Mouse (Mus musculus): ENCODE results near the gene A4galt. TPM values are rescaled to one million over a fixed set of nuclear protein-coding genes. Genes with fewer than 3 reads are reported as not detected.

The A4galt gene
- total and polyA plus RNA-seq, 3 experiments, result 11.2 to 23.6 (median 15.9) TPM

DNA sequence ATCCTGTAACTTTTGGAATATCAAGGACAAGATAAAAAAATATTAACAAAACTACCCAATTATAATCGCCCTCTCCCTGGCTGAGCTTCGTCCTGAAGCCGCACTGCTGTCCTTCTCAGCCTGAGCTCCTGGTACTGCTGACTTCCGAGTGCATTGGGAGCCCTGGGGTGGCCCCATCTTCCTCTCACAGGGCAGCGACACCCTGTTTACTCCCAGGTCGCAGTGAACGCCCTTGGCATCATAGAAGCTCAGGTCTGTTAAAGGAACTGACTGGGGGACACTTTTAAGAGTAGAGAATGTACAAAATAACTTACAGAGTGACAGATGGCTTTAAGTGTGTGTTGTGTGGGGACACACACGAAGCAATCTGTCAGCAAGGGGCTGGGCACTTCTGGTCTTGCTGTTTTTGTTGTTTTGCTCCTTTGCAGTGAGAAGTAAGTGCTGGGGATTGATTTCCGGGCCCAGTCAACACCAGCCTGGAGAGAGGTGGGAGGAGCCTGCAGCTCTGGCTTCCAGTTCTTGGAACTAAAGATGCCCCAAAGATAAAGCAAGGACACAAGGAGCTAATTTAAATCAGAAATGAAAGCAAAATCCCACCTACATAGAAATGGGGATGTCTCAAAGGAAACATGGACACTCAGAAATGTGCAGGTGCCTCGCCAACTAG lies 48.5 kb upstream of the A4galt start:
- no peak overlapping the region for H3K4me2 ChIP-seq (ENCODE audit: insufficient read depth, low read depth, poor library complexity, severe bottlenecking)

DNA sequence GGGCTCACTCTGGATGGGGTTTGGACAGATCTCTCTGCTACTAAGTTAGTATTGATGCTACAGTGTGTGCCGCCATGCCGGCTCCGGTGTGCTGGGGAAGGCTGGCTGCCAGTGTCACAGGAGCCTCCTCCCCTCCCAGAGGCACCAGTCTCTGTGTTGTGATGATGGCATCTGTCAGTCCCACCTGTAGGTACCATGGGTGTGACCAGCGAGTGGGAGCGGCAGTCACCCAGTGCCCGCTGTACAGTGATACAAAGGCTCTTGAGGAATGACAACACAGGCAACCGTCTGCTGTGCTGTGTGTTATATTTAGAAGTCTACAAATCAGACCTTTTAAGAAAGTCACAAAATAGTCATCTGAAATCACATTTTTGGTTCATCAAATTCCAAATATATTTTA lies 47.9 kb upstream of the A4galt start:
- no peaks in the 10 kb centered on the region for H3K27me3 ChIP-seq (replicated peaks)
- H3K4me1 ChIP-seq (ENCODE audit: control insufficient read depth in 1 of 2, insufficient read depth in 2 of 2), result peaks cover 27 to 60% of the 10 kb centered on the region in 2 experiments
- H3K4me3 ChIP-seq (replicated peaks in 1 of 3; ENCODE audit: low read depth in 2 of 3, low read length in 2 of 3, poor library complexity in 1 of 3), result no peak overlapping the region
- in situ Hi-C loops (cut with MboI; ENCODE audit: low pct_ligation_motif_present, low pct_unique_long_range_greater_than_20kb, low sequenced_read_pairs), result loop anchor here (5.0 kb wide), 1 partner anchor 47 kb away; the partner anchor contains the start of gene A4galt
- H3K9ac ChIP-seq (ENCODE audit: insufficient read depth, low read depth), result no peak overlapping the region
- no peak for DNase-seq (ENCODE audit: extremely low read depth)
- H3K4me2 ChIP-seq (ENCODE audit: insufficient read depth, low read depth, poor library complexity, severe bottlenecking), result no peak overlapping the region
- no peak overlapping the region for H3K27ac ChIP-seq (ENCODE audit: insufficient read depth, low read depth)
- no peaks in the 10 kb centered on the region for H3K79me2 ChIP-seq (replicated peaks; ENCODE audit: control insufficient read depth, extremely low read depth, insufficient read depth, poor library complexity, severe bottlenecking)
- no peak for TF ChIP-seq ZKSCAN1 (IDR thresholded peaks at IDR 0.05; ENCODE audit: borderline replicate concordance, low read depth, low read length)
- no peak for TF ChIP-seq ELF1 (IDR thresholded peaks at IDR 0.05; ENCODE audit: low read depth, low read length)
- no peak for TF ChIP-seq TCF12 (IDR thresholded peaks at IDR 0.05; ENCODE audit: low read depth, low read length)
- TF ChIP-seq ZC3H11A (IDR thresholded peaks at IDR 0.05; ENCODE audit: low read depth, low read length), result no peak
- no peak for TF ChIP-seq PAX5 (IDR thresholded peaks at IDR 0.05; ENCODE audit: low read length)
- TF ChIP-seq GABPA (IDR thresholded peaks at IDR 0.05; ENCODE audit: insufficient replicate concordance, low read depth, low read length), result no peak
- TF ChIP-seq SIN3A (IDR thresholded peaks at IDR 0.05; ENCODE audit: low read length), result no peak
- TF ChIP-seq UBTF (IDR thresholded peaks at IDR 0.05; ENCODE audit: low read depth, low read length), result no peak
- no peak for TF ChIP-seq MAX (IDR thresholded peaks at IDR 0.05; ENCODE audit: low read length)
- TF ChIP-seq USF1 (IDR thresholded peaks at IDR 0.05; ENCODE audit: low read depth, low read length), result no peak
- no peak for TF ChIP-seq POLR2AphosphoS2 (IDR thresholded peaks at IDR 0.05; ENCODE audit: low read depth, low read length)
- TF ChIP-seq NRF1 (IDR thresholded peaks at IDR 0.05; ENCODE audit: low read depth, low read length), result no peak
- no peak for TF ChIP-seq IRF4 (IDR thresholded peaks at IDR 0.05; ENCODE audit: low read depth, low read length)
- no peak for TF ChIP-seq SMC3 (IDR thresholded peaks at IDR 0.05; ENCODE audit: low read depth, low read length)
- TF ChIP-seq RAD21 (IDR thresholded peaks at IDR 0.05; ENCODE audit: low read depth, low read length), result no peak
- TF ChIP-seq POLR2A (IDR thresholded peaks at IDR 0.05; ENCODE audit: low read depth, low read length), result no peak
- TF ChIP-seq JUND (conservative IDR thresholded peaks at IDR 0.05; ENCODE audit: low read depth, low read length), result no peak
- no peak for TF ChIP-seq NELFE (IDR thresholded peaks at IDR 0.05; ENCODE audit: low read depth, low read length)
- H3K36me3 ChIP-seq (replicated peaks in 1 of 2; ENCODE audit: control insufficient read depth in 1 of 2, insufficient read depth in 1 of 2, low read length in 1 of 2), result peaks cover 8 to 32% of the 10 kb centered on the region in 2 experiments
- dilution Hi-C loops (cut with MboI; ENCODE audit: extremely low pct_ligation_motif_present, extremely low pct_unique_long_range_greater_than_20kb, low sequenced_read_pairs), result no loop called here
- peaks cover 3% of the 10 kb centered on the region for H3K9me3 ChIP-seq (replicated peaks; ENCODE audit: low read length)

More for the DNA sequence above, 48.5 kb upstream of the A4galt start:
- in situ Hi-C loops (cut with MboI; ENCODE audit: low pct_ligation_motif_present, low pct_unique_long_range_greater_than_20kb, low sequenced_read_pairs) (loop anchor here (5.0 kb wide), 1 partner anchor 48 kb away; the partner anchor contains the start of gene A4galt), dilution Hi-C loops (cut with MboI; ENCODE audit: extremely low pct_ligation_motif_present, extremely low pct_unique_long_range_greater_than_20kb, low sequenced_read_pairs) (no loop called here)
- Histone ChIP-seq H3K27me3 (replicated peaks) (no peaks in the 10 kb centered on the region), H3K27ac (ENCODE audit: insufficient read depth, low read depth) (no peak overlapping the region), H3K9me3 (replicated peaks; ENCODE audit: low read length) (peaks cover 3% of the 10 kb centered on the region), H3K79me2 (replicated peaks; ENCODE audit: control insufficient read depth, extremely low read depth, insufficient read depth, poor library complexity, severe bottlenecking) (no peaks in the 10 kb centered on the region), H3K4me3 (replicated peaks in 1 of 3; ENCODE audit: low read depth in 2 of 3, low read length in 2 of 3, poor library complexity in 1 of 3) (no peak overlapping the region), H3K36me3 (replicated peaks in 1 of 2; ENCODE audit: control insufficient read depth in 1 of 2, insufficient read depth in 1 of 2, low read length in 1 of 2) (peaks cover 8 to 38% of the 10 kb centered on the region in 2 experiments), H3K4me1 (ENCODE audit: control insufficient read depth in 1 of 2, insufficient read depth in 2 of 2) (peaks cover 21 to 54% of the 10 kb centered on the region in 2 experiments), H3K9ac (ENCODE audit: insufficient read depth, low read depth) (no peak overlapping the region)
- TF ChIP-seq NELFE (IDR thresholded peaks at IDR 0.05; ENCODE audit: low read depth, low read length), result no peak
- no peak for TF ChIP-seq ZNF384 (IDR thresholded peaks at IDR 0.05; ENCODE audit: low read depth, low read length)
- TF ChIP-seq POLR2AphosphoS2 (IDR thresholded peaks at IDR 0.05; ENCODE audit: low read depth, low read length), result no peak
- TF ChIP-seq USF2 (conservative IDR thresholded peaks at IDR 0.05; ENCODE audit: low read depth, low read length), result no peak
- TF ChIP-seq UBTF (IDR thresholded peaks at IDR 0.05; ENCODE audit: low read depth, low read length), result no peak
- no peak for TF ChIP-seq BHLHE40 (IDR thresholded peaks at IDR 0.05; ENCODE audit: low read depth, low read length)
- no peak for TF ChIP-seq JUN (IDR thresholded peaks at IDR 0.05; ENCODE audit: insufficient read depth, low read depth, low read length)
- TF ChIP-seq MAX (IDR thresholded peaks at IDR 0.05; ENCODE audit: low read length), result no peak
- no peak for TF ChIP-seq E2F4 (IDR thresholded peaks at IDR 0.05; ENCODE audit: insufficient replicate concordance, low read depth, low read length)
- no peak for TF ChIP-seq MAFK (IDR thresholded peaks at IDR 0.05; ENCODE audit: insufficient replicate concordance, low read length)
- TF ChIP-seq CHD2 (IDR thresholded peaks at IDR 0.05; ENCODE audit: low read length), result no peak
- TF ChIP-seq MYC (IDR thresholded peaks at IDR 0.05; ENCODE audit: low read depth, low read length), result no peak
- no peak for TF ChIP-seq EP300 (IDR thresholded peaks at IDR 0.05; ENCODE audit: low read length)
- TF ChIP-seq ZC3H11A (IDR thresholded peaks at IDR 0.05; ENCODE audit: low read depth, low read length), result no peak
- no peak for DNase-seq (ENCODE audit: extremely low read depth)

Measured in CH12.LX (cell line).